Mouse (Mus musculus): ENCODE data around the gene Gm20388. TPM values are rescaled to one million over a fixed set of nuclear protein-coding genes. Genes with fewer than 3 reads are reported as not detected.
"Not testable (repeated sequence)": the region's sequence is repeated elsewhere in the genome, so short reads cannot be mapped to it uniquely, and the experiment has no call there.

The Gm20388 gene
- polyA plus RNA-seq, 1 experiment from 2014 or later: 12.4 TPM

DNA sequence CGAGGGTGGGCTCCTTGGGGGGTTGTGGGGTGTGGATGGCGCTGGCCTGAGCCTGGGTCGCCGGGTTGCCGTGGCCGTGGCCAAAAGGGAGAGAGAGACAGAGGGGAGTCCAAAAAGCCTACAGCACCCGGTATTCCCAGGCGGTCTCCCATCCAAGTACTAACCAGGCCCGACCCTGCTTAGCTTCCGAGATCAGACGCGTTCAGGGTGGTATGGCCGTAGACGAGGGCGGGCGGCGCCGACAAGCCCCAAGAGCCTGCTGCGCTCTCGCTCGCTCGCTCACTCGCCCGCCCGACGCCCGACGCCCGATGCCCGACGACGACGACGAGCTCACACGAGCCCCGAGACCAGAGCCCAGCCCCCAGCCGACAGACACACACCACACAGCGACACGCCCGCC, 3690.8 kb downstream of the Gm20388 start:
- H3K27me3 ChIP-seq (replicated peaks; ENCODE audit: control insufficient read depth, insufficient read depth, low read length); ATAC-seq; H3K27ac ChIP-seq (ENCODE audit: low read depth, low read length); H3K9ac ChIP-seq (ENCODE audit: low read depth, low read length); H3K36me3 ChIP-seq (ENCODE audit: control insufficient read depth, insufficient read depth, low read length); H3K4me1 ChIP-seq (ENCODE audit: control insufficient read depth, insufficient read depth, low read depth, low read length); H3K4me2 ChIP-seq (ENCODE audit: low read length); H3K9me3 ChIP-seq (ENCODE audit: control insufficient read depth, low read length); H3K4me3 ChIP-seq (ENCODE audit: low read length): not testable (repeated sequence)
- WGBS: no CpG with 5 or more reads among the region's 40 CpGs

DNA sequence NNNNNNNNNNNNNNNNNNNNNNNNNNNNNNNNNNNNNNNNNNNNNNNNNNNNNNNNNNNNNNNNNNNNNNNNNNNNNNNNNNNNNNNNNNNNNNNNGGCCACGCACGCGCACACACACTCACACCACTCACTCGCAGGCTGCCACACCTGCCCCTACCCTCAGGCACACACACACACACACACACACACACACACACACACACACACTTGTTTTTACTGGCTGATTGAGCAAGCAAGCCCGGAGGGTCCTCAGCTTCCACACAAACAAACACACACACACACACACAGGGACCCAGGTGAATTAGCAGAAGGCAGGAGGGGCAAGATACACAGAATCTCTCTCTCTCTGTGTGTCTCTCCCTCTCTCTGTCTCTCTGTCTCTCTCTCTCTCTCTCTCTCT, 3702.0 kb downstream of the Gm20388 start:
- not testable (repeated sequence) for H3K36me3 ChIP-seq (ENCODE audit: control insufficient read depth, insufficient read depth, low read length); H3K4me1 ChIP-seq (ENCODE audit: control insufficient read depth, insufficient read depth, low read depth, low read length); H3K27me3 ChIP-seq (replicated peaks; ENCODE audit: control insufficient read depth, insufficient read depth, low read length); H3K4me3 ChIP-seq (ENCODE audit: low read length); H3K9ac ChIP-seq (ENCODE audit: low read depth, low read length); ATAC-seq; H3K4me2 ChIP-seq (ENCODE audit: low read length); H3K9me3 ChIP-seq (ENCODE audit: control insufficient read depth, low read length); H3K27ac ChIP-seq (ENCODE audit: low read depth, low read length)
- WGBS: 100% methylated on average over 1 of the region's 5 CpGs

DNA sequence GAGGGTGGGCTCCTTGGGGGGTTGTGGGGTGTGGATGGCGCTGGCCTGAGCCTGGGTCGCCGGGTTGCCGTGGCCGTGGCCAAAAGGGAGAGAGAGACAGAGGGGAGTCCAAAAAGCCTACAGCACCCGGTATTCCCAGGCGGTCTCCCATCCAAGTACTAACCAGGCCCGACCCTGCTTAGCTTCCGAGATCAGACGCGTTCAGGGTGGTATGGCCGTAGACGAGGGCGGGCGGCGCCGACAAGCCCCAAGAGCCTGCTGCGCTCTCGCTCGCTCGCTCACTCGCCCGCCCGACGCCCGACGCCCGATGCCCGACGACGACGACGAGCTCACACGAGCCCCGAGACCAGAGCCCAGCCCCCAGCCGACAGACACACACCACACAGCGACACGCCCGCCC, 3712.9 kb downstream of the Gm20388 start:
- H3K36me3 ChIP-seq (ENCODE audit: control insufficient read depth, insufficient read depth, low read length); H3K4me1 ChIP-seq (ENCODE audit: control insufficient read depth, insufficient read depth, low read depth, low read length); ATAC-seq; H3K4me3 ChIP-seq (ENCODE audit: low read length); H3K27ac ChIP-seq (ENCODE audit: low read depth, low read length); H3K4me2 ChIP-seq (ENCODE audit: low read length); H3K9ac ChIP-seq (ENCODE audit: low read depth, low read length); H3K9me3 ChIP-seq (ENCODE audit: control insufficient read depth, low read length): not testable (repeated sequence)
- no CpG with 5 or more reads among the region's 39 CpGs for WGBS
- peaks cover 12% of the 10 kb centered on the region for H3K27me3 ChIP-seq (replicated peaks; ENCODE audit: control insufficient read depth, insufficient read depth, low read length)

DNA sequence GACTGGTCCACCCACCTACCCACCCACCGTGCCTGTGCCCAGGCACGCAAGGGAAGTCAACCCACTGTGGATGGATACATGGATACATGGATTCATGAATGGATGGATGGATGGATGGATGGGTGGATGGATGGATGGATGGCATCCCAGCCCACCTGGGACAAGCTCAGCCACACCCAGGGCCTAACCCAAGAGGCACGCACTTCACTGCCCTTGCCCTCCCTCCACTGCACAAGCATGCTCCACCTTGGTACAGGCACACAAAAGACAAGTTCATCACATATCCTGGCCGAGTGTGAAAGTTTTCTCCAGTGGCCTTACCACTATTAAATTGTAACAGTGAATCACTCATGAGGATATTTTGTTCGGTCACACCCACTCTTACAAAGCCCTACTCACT, 3713.6 kb downstream of the Gm20388 start:
- 60% methylated on average over 5 of the region's 5 CpGs for WGBS
- no peaks in the 10 kb centered on the region for H3K9me3 ChIP-seq (ENCODE audit: control insufficient read depth, low read length)
- peaks cover 10% of the 10 kb centered on the region for H3K27me3 ChIP-seq (replicated peaks; ENCODE audit: control insufficient read depth, insufficient read depth, low read length)
- no peak for ATAC-seq
- no peak overlapping the region for H3K4me3 ChIP-seq (ENCODE audit: low read length)
- no peak overlapping the region for H3K4me2 ChIP-seq (ENCODE audit: low read length)
- H3K9ac ChIP-seq (ENCODE audit: low read depth, low read length): no peak overlapping the region
- peaks cover 8% of the 10 kb centered on the region for H3K4me1 ChIP-seq (ENCODE audit: control insufficient read depth, insufficient read depth, low read depth, low read length)
- H3K27ac ChIP-seq (ENCODE audit: low read depth, low read length): no peak overlapping the region
- H3K36me3 ChIP-seq (ENCODE audit: control insufficient read depth, insufficient read depth, low read length): no peaks in the 10 kb centered on the region

DNA sequence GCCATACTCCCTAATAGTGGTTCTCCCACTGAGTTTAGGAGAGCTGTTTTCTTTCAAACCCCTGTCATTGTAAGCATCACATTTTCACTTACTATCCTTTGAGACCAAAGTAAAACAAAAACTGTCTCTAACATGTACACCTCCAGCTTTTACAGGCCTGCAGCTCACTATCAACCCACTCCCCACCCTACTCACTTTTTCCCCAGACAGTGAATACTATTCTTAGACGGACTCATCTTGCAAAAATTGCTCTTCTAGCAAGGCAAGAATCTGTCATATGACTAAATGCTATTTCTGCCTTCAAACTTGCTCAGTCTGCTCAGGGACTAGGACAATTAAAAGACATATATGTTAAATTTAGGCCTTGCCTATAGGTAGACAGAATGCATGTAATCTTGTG, 3714.1 kb downstream of the Gm20388 start:
- H3K4me3 ChIP-seq (ENCODE audit: low read length): no peak overlapping the region
- no peak for ATAC-seq
- H3K27ac ChIP-seq (ENCODE audit: low read depth, low read length): no peak overlapping the region
- no peak overlapping the region for H3K4me2 ChIP-seq (ENCODE audit: low read length)
- 54% methylated on average over 1 of the region's 1 CpGs for WGBS
- H3K27me3 ChIP-seq (replicated peaks; ENCODE audit: control insufficient read depth, insufficient read depth, low read length): peaks cover 10% of the 10 kb centered on the region
- H3K36me3 ChIP-seq (ENCODE audit: control insufficient read depth, insufficient read depth, low read length): no peaks in the 10 kb centered on the region
- H3K9me3 ChIP-seq (ENCODE audit: control insufficient read depth, low read length): no peaks in the 10 kb centered on the region
- H3K4me1 ChIP-seq (ENCODE audit: control insufficient read depth, insufficient read depth, low read depth, low read length): peaks cover 11% of the 10 kb centered on the region
- H3K9ac ChIP-seq (ENCODE audit: low read depth, low read length): no peak overlapping the region

DNA sequence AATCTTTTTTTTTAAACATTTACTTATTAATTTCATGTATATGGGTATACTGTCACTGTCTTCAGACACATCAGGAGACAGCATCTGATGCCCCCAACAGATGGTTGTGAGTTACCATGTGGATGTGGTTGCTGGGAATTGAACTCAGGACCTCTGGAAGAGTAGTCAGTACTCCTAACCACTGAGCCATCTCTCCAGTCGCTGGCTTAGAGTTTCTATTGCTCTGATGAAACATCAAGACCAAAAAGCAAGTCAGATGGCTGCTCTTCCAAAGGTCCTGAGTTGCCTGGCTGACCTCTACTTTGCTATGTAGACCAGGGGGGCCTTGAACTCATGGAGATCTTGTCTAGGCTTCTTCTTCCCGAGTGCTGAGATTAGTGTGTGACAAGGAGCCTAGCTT, 3715.1 kb downstream of the Gm20388 start:
- H3K4me3 ChIP-seq (ENCODE audit: low read length): no peak overlapping the region
- H3K27ac ChIP-seq (ENCODE audit: low read depth, low read length): no peak overlapping the region
- peaks cover 11% of the 10 kb centered on the region for H3K4me1 ChIP-seq (ENCODE audit: control insufficient read depth, insufficient read depth, low read depth, low read length)
- no peaks in the 10 kb centered on the region for H3K36me3 ChIP-seq (ENCODE audit: control insufficient read depth, insufficient read depth, low read length)
- H3K9me3 ChIP-seq (ENCODE audit: control insufficient read depth, low read length): no peaks in the 10 kb centered on the region
- no peak for ATAC-seq
- peaks cover 10% of the 10 kb centered on the region for H3K27me3 ChIP-seq (replicated peaks; ENCODE audit: control insufficient read depth, insufficient read depth, low read length)
- H3K9ac ChIP-seq (ENCODE audit: low read depth, low read length): no peak overlapping the region
- 36% methylated on average over 2 of the region's 2 CpGs for WGBS
- no peak overlapping the region for H3K4me2 ChIP-seq (ENCODE audit: low read length)

DNA sequence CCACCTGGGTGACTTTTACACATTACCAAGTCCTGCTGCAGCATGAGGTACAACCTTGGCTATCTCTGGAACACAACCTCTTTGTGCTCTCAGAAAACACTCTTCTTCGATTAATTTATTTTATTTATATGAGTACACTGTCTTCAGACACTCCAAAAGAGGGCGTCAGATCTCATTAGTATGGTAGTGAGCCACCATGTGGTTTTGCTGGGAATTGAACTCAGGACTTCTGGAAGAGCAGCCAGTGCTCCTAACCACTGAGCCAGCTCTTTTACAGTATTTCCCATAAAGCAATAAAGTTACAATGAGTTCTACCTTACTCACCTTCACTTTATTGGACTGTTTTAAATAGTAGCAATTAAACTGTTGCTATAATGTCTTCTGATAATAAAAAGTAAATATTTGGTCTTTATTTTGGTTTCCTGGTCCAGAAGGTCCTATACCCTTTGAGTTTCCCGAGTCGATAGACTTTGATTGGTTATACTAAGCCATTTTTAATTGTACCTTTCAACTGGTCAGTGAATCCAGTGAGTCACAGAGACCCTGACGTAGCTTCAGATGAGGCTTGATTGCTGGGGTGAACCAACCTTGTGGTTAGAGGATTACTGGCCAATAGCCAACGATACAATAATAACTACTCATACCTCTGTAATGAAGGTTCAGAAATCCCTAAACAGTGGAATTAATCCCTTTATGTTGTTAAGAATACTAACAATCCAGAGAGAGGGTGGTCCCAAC, 3716.9 kb downstream of the Gm20388 start:
- Histone ChIP-seq H3K9me3 (ENCODE audit: control insufficient read depth, low read length) (no peaks in the 10 kb centered on the region), H3K4me2 (ENCODE audit: low read length) (no peak overlapping the region), H3K4me3 (ENCODE audit: low read length) (no peak overlapping the region), H3K36me3 (ENCODE audit: control insufficient read depth, insufficient read depth, low read length) (no peaks in the 10 kb centered on the region), H3K27me3 (replicated peaks; ENCODE audit: control insufficient read depth, insufficient read depth, low read length) (peaks cover 12% of the 10 kb centered on the region), H3K27ac (ENCODE audit: low read depth, low read length) (no peak overlapping the region), H3K9ac (ENCODE audit: low read depth, low read length) (no peak overlapping the region), H3K4me1 (ENCODE audit: control insufficient read depth, insufficient read depth, low read depth, low read length) (peaks cover 11% of the 10 kb centered on the region)
- no peak for ATAC-seq
- WGBS: 67% methylated on average over 6 of the region's 6 CpGs

DNA sequence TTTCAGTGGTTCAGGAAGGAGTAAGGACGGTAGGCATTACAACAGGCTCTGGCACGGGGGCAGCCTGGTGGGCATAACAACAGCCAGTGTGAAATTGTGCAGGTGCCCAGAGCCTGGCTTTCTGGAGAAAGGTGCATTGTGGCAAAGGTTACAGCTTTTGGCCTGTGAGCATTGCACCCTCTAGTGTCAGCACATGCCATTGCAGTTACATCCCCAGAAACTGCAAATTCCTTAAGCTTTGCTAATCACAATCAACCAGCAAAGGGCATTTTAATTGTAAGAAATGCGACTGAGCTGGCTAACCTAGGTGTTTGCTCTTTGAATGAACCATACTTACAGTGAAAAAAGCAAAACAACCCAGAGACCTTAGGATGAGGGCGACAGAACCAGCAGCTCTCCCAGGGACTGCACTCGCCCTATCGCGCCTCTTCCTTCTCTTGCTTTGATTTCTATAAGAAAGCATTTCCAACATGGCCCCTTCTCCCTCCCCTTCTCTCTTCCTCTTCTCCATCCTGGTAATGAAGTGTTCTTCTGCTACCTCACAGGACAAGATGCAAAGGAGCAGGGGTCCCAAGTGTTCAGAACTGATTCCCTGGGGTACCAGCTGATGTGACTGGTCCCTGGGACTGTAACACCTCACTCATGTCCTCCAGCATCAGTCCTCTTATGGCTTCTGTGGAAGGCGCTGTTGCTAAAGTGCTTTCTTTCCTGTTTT, 3717.8 kb downstream of the Gm20388 start:
- WGBS: 2% methylated on average over 8 of the region's 8 CpGs
- H3K9ac ChIP-seq (ENCODE audit: low read depth, low read length): peak overlapping the region; percentile 23; the same call in 1 of the 2 replicates

DNA sequence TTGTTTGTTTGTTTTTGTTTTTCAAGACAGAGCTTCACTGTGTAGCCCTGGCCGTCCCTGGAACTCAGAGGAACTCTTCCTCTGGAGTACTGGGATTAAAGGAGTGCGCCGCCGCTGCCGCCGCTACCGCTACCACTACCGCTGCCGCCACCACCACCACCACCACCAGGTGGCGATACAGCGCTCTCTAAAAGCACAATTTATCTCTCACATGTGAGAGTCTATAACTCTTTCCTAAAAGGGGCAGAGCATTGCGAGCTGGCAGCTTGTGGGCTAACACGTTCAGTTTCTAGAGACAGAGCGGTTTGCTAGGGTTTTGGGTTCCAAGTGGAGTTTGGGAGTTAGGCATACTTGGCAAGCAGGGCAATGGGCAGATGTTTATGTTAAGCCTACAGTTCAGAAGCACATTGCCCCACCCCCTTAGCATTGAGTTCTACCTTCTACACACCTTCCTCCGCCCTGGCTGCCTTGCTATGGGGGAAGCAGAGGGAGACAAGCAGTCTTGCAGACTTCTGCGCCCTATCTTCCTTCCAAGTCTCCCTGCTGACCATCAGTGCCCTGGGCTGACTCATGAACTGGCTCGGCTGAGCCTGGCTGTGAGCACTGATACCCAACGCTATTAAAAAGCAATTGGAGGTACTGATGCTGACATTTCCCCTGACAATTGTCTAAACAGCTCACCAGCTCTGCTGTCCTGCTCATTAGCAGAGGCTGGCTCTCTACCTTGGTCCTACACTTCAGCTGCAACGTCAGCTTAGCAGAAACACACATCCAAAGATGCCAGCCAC, 3718.5 kb downstream of the Gm20388 start:
- Histone ChIP-seq H3K27ac (ENCODE audit: low read depth, low read length) (no peak overlapping the region), H3K36me3 (ENCODE audit: control insufficient read depth, insufficient read depth, low read length) (no peaks in the 10 kb centered on the region), H3K27me3 (replicated peaks; ENCODE audit: control insufficient read depth, insufficient read depth, low read length) (peaks cover 12% of the 10 kb centered on the region), H3K9ac (ENCODE audit: low read depth, low read length) (peak overlapping the region; percentile 23; the same call in 1 of the 2 replicates), H3K4me3 (ENCODE audit: low read length) (peak overlapping the region; percentile 35), H3K9me3 (ENCODE audit: control insufficient read depth, low read length) (no peaks in the 10 kb centered on the region), H3K4me2 (ENCODE audit: low read length) (peak overlapping the region; percentile 66), H3K4me1 (ENCODE audit: control insufficient read depth, insufficient read depth, low read depth, low read length) (peaks cover 11% of the 10 kb centered on the region)
- WGBS: 11% methylated on average over 19 of the region's 19 CpGs
- peak; percentile 46 for ATAC-seq

More for the DNA sequence above, 3717.8 kb downstream of the Gm20388 start:
- no peak overlapping the region for H3K27ac ChIP-seq (ENCODE audit: low read depth, low read length)
- H3K4me3 ChIP-seq (ENCODE audit: low read length): peak overlapping the region; percentile 35
- H3K36me3 ChIP-seq (ENCODE audit: control insufficient read depth, insufficient read depth, low read length): no peaks in the 10 kb centered on the region
- H3K9me3 ChIP-seq (ENCODE audit: control insufficient read depth, low read length): no peaks in the 10 kb centered on the region
- ATAC-seq: peak; percentile 41; the same call in 1 of the 2 replicates
- H3K4me1 ChIP-seq (ENCODE audit: control insufficient read depth, insufficient read depth, low read depth, low read length): peaks cover 11% of the 10 kb centered on the region
- H3K27me3 ChIP-seq (replicated peaks; ENCODE audit: control insufficient read depth, insufficient read depth, low read length): peaks cover 12% of the 10 kb centered on the region
- H3K4me2 ChIP-seq (ENCODE audit: low read length): peak overlapping the region; percentile 66
